Mouse (Mus musculus): ENCODE measurements at regions not wholly inside any gene's neighbourhood (a gene's known extent, or its start where the extent isn't known, plus 50 kb on each side); places are given as distances from the start of the nearest gene placed in this dataset.

GRCm38 (mm10) chr1:82158466-82158865 lies 74.4 kb upstream of the Gm9747 start:
- no peak for DNase-seq (ENCODE audit: low read depth, low spot score)

DNA sequence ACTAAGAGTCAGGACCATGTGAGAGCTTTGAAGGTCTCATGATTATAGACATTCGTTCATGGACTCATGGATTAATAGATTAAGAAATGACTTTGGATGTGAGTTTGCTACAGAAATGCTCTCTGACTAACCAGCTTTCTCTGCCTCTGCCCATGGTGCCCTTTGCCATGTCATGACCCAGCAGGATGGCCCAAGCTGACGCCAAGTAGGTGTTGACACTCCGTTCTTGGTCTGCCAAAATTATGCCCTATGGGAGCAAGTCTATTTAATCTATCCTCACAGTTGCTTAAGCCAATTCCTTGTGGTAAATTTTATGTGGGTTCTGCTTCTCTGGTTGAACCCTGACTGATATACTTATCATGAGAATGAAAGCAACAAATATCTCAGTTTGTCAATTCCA lies 73.7 kb upstream of the Gm9747 start:
- no peak for DNase-seq (ENCODE audit: low read depth, low spot score)

GRCm38 (mm10) chr1:82162926-82163325 lies 70.0 kb upstream of the Gm9747 start:
- DNase-seq (ENCODE audit: low read depth, low spot score): no peak

GRCm38 (mm10) chr1:82168158-82168557 lies 64.8 kb upstream of the Gm9747 start:
- DNase-seq (ENCODE audit: low read depth, low spot score): no peak

- DNase-seq (ENCODE audit: low read depth, low spot score): no peak
These were observed 64.0 kb upstream of the Gm9747 start for GRCm38 (mm10) chr1:82168949-82169348.

- no peak for DNase-seq (ENCODE audit: low read depth, low spot score)
These were observed 52.5 kb upstream of the Gm9747 start for GRCm38 (mm10) chr1:82180427-82180826.
